Mouse (Mus musculus) myocyte (in vitro differentiated cells): ENCODE data around the gene Cmtm2a. TPM values are rescaled to one million over a fixed set of nuclear protein-coding genes. Genes with fewer than 3 reads are reported as not detected.
"Not testable (repeated sequence)": the region's sequence is repeated elsewhere in the genome, so short reads cannot be mapped to it uniquely, and the experiment has no call there.

Experiments
- H3K27me3 ChIP-seq: one replicate; pipeline ENCODE4 v1.6.1; 2011; ENCODE audit not compliant: control insufficient read depth, insufficient read depth, insufficient read length
- H3K36me3 ChIP-seq: one replicate; pipeline ENCODE4 v1.6.1; 2011; ENCODE audit not compliant: control insufficient read depth, insufficient read depth
- H3K4me2 ChIP-seq: one replicate; pipeline ENCODE4 v1.6.1; 2011; ENCODE audit warnings: low read depth, control low read depth
- H3K4me3 ChIP-seq: one replicate; pipeline ENCODE4 v1.5.1; 2011; ENCODE audit warnings: mild to moderate bottlenecking, control low read depth, moderate library complexity
- H3K79me2 ChIP-seq: one replicate; pipeline ENCODE4 v1.6.1; 2011; ENCODE audit not compliant: control insufficient read depth, insufficient read depth
- H3ac ChIP-seq: one replicate; pipeline ENCODE4 v1.6.1; 2011; ENCODE audit not compliant: control insufficient read depth, insufficient read length
- CEBPB ChIP-seq: IDR thresholded peaks from 2 replicates; pipeline ENCODE4 v1.6.1; 2011; ENCODE audit warnings: mild to moderate bottlenecking, moderate library complexity; ENCODE audit not compliant: poor library complexity, insufficient read depth, severe bottlenecking
- E2F4 ChIP-seq: IDR thresholded peaks from one replicate; pipeline ENCODE4 v1.6.1; 2011; ENCODE audit warnings: mild to moderate bottlenecking, control low read depth, moderate library complexity; ENCODE audit not compliant: insufficient read depth
- MAX ChIP-seq: IDR thresholded peaks from one replicate; pipeline ENCODE4 v1.6.1; 2011; ENCODE audit warnings: low read depth, mild to moderate bottlenecking, control low read depth
- MYOD1 ChIP-seq, 3 experiments: IDR thresholded peaks; one replicate each; pipeline ENCODE4 v1.6.1; 2011; ENCODE audit warnings: control low read depth in 2 of 3, low read depth in 2 of 3, mild to moderate bottlenecking in 2 of 3, moderate library complexity in 1 of 3; ENCODE audit not compliant: insufficient read length in 2 of 3, control insufficient read depth in 1 of 3
- MYOG ChIP-seq, 3 experiments: IDR thresholded peaks; one replicate each; pipeline ENCODE4 v1.6.1; 2011; ENCODE audit warnings: control low read depth in 2 of 3, low read depth in 2 of 3, mild to moderate bottlenecking in 2 of 3; ENCODE audit not compliant: insufficient read length in 2 of 3, control insufficient read depth in 1 of 3, insufficient read depth in 1 of 3
- POLR2A ChIP-seq: IDR thresholded peaks from one replicate; pipeline ENCODE4 v1.6.1; 2011; ENCODE audit warnings: low read depth, mild to moderate bottlenecking, control low read depth, moderate library complexity; ENCODE audit not compliant: insufficient read length
- POLR2AphosphoS2 ChIP-seq: IDR thresholded peaks from one replicate; pipeline ENCODE4 v1.6.1; 2011; ENCODE audit warnings: low read depth, control low read depth; ENCODE audit not compliant: insufficient read length
- REST ChIP-seq: IDR thresholded peaks from one replicate; pipeline ENCODE4 v1.6.1; 2011; ENCODE audit warnings: mild to moderate bottlenecking, control low read depth, moderate library complexity; ENCODE audit not compliant: insufficient read depth, insufficient read length
- SRF ChIP-seq: IDR thresholded peaks from one replicate; pipeline ENCODE4 v1.6.1; 2011; ENCODE audit warnings: low read depth; ENCODE audit not compliant: control insufficient read depth, insufficient read length
- TCF12 ChIP-seq: IDR thresholded peaks from one replicate; pipeline ENCODE4 v1.6.1; 2011; ENCODE audit warnings: mild to moderate bottlenecking, control low read depth; ENCODE audit not compliant: poor library complexity, insufficient read depth, severe bottlenecking
- TCF3 ChIP-seq: IDR thresholded peaks from one replicate; pipeline ENCODE4 v1.6.1; 2011; ENCODE audit warnings: low read depth, control low read depth; ENCODE audit not compliant: insufficient read length
- USF1 ChIP-seq: IDR thresholded peaks from one replicate; pipeline ENCODE4 v1.6.1; 2011; ENCODE audit warnings: low read depth, mild to moderate bottlenecking, control low read depth, moderate library complexity
- polyA plus RNA-seq: library from polyadenylated mRNA; unstranded; fragments of >200 nt; fragmentation: generic; extraction: Trizol; gene quantifications from one replicate; pipeline ENCODE4 v1.2.1, GENCODE M21; 2012; ENCODE audit warnings: missing spikeins

Cmtm2a gene
- polyA plus RNA-seq, 1 experiment, result not detected

- TF ChIP-seq REST (no peak), POLR2AphosphoS2 (no peak), POLR2A (no peak), TCF12 (no peak), MYOG (IDR thresholded peaks at IDR 0.05; ENCODE audit: control insufficient read depth in 1 of 3, insufficient read depth in 1 of 3, insufficient read length in 2 of 3, low read depth in 2 of 3) (no peak), MAX (no peak), SRF (no peak), USF1 (no peak), E2F4 (no peak), TCF3 (no peak), MYOD1 (IDR thresholded peaks at IDR 0.05; ENCODE audit: control insufficient read depth in 1 of 3, insufficient read length in 2 of 3, low read depth in 2 of 3) (no peak), CEBPB (no peak)
- no peaks in the 10 kb centered on the region for H3K79me2 ChIP-seq
- no peak overlapping the region for H3ac ChIP-seq
- no peaks in the 10 kb centered on the region for H3K36me3 ChIP-seq
- peaks cover 10% of the 10 kb centered on the region for H3K27me3 ChIP-seq
- no peak overlapping the region for H3K4me3 ChIP-seq
- H3K4me2 ChIP-seq, result no peak overlapping the region
These were observed 40.0 kb upstream of the Cmtm2a start for GRCm38 (mm10) chr8:104332665-104333631.

- not testable (repeated sequence) for H3K4me3 ChIP-seq, H3ac ChIP-seq, H3K4me2 ChIP-seq, H3K27me3 ChIP-seq, H3K79me2 ChIP-seq, H3K36me3 ChIP-seq
These were observed 28.9 kb upstream of the Cmtm2a start, which contains the start of gene Cmtm2b for GRCm38 (mm10) chr8:104321930-104322329. Gene Cmtm2b, plus strand, starts transcription at chr8:104322230.

GRCm38 (mm10) chr8:104321267-104321666, 28.3 kb upstream of the Cmtm2a start, which contains the start of gene Gm11020:
Gene Gm11020, plus strand, starts transcription at chr8:104321567.
- not testable (repeated sequence) for H3K4me2 ChIP-seq, H3K27me3 ChIP-seq, H3ac ChIP-seq, H3K36me3 ChIP-seq, H3K79me2 ChIP-seq, H3K4me3 ChIP-seq

GRCm38 (mm10) chr8:104313311-104313710, 20.3 kb upstream of the Cmtm2a start:
- no peak overlapping the region for H3K4me2 ChIP-seq
- no peak overlapping the region for H3K4me3 ChIP-seq
- no peak for TF ChIP-seq TCF12
- TF ChIP-seq CEBPB, result no peak
- no peak for TF ChIP-seq REST
- no peak for TF ChIP-seq POLR2AphosphoS2
- no peak for TF ChIP-seq MYOG (IDR thresholded peaks at IDR 0.05; ENCODE audit: control insufficient read depth in 1 of 3, insufficient read depth in 1 of 3, insufficient read length in 2 of 3, low read depth in 2 of 3)
- TF ChIP-seq USF1, result no peak
- TF ChIP-seq POLR2A, result no peak
- no peak for TF ChIP-seq E2F4
- TF ChIP-seq TCF3, result no peak
- TF ChIP-seq MYOD1 (IDR thresholded peaks at IDR 0.05; ENCODE audit: control insufficient read depth in 1 of 3, insufficient read length in 2 of 3, low read depth in 2 of 3), result no peak
- no peak for TF ChIP-seq SRF
- TF ChIP-seq MAX, result no peak
- H3K27me3 ChIP-seq, result peaks cover 17% of the 10 kb centered on the region
- no peak overlapping the region for H3ac ChIP-seq
- no peaks in the 10 kb centered on the region for H3K79me2 ChIP-seq
- no peaks in the 10 kb centered on the region for H3K36me3 ChIP-seq

- H3K4me3 ChIP-seq, H3K79me2 ChIP-seq: not testable (repeated sequence)
- peaks cover 17% of the 10 kb centered on the region for H3K27me3 ChIP-seq
These were observed 19.0 kb upstream of the Cmtm2a start for GRCm38 (mm10) chr8:104312023-104312422.

GRCm38 (mm10) chr8:104309441-104310155, 16.6 kb upstream of the Cmtm2a start, which contains the start of the genes Gm45711 and Cmtm1:
Gene Gm45711, minus strand, starts transcription at chr8:104310081.
Gene Cmtm1, minus strand, starts transcription at chr8:104310145.
- H3K4me3 ChIP-seq, H3K36me3 ChIP-seq, H3K79me2 ChIP-seq, H3ac ChIP-seq, H3K4me2 ChIP-seq: not testable (repeated sequence)
- H3K27me3 ChIP-seq, result peaks cover 17% of the 10 kb centered on the region

More at GRCm38 (mm10) chr8:104312023-104312422, 19.0 kb upstream of the Cmtm2a start:
- H3K4me2 ChIP-seq, H3K36me3 ChIP-seq, H3ac ChIP-seq: not testable (repeated sequence)

GRCm38 (mm10) chr8:104308341-104308740, 15.4 kb upstream of the Cmtm2a start:
- not testable (repeated sequence) for H3ac ChIP-seq, H3K79me2 ChIP-seq, H3K36me3 ChIP-seq, H3K4me2 ChIP-seq, H3K4me3 ChIP-seq
- H3K27me3 ChIP-seq, result peaks cover 17% of the 10 kb centered on the region
